Mouse (Mus musculus) layer of hippocampus, adult 6 months (tissue): ENCODE measurements around the gene Fgr. TPM values are rescaled to one million over a fixed set of nuclear protein-coding genes. Genes with fewer than 3 reads are reported as not detected.

Experiments
- long read RNA-seq, 2 experiments: library from polyadenylated mRNA; unstranded; transcript quantifications; one replicate each; pipeline ENCODE4 v2.0.0; 2019 to 2020
- polyA plus RNA-seq: library from polyadenylated mRNA; unstranded; fragments of <200 nt; fragmentation: Nextera tagmentation; gene quantifications from 2 replicates; pipeline ENCODE4 v1.2.3, GENCODE M21; 2021

Gene Fgr
- 0.05 TPM in 2 replicates for polyA plus RNA-seq
- long read RNA-seq, experiment 1, result 0 reads
- long read RNA-seq, experiment 2, result 0 reads

DNA sequence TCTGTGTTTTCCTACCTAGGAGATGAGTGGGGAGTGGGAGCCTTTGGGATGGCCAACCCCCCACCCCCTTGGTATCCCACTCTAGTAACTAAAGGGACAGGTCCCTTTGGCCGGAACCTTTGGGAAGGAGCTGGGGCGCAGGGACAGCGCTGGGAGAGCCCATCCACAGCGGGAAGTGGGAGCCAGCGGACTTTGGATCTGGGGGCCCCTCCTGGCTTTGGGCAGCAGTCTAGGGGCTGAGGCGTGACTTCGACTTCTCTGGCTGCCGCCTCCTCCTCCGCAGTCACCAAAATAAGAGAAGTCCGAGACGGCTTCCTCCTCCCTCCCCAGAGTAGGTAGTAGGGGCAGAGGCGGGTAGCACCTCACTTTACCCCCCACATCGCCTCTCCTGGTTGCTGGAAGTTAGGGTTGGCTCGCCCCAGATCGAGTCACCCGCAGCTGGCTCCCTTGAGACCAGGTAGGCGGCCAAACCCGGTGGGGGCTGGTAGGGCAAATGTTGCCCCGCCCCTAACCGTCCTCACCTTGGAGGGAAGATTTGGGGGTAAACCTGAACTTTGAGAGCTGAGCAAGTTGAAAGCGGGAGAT lies at the start of gene Fgr:
TSS of gene Fgr (plus strand) at position 282 of the 585 bp plus-strand sequence.

GRCm38 (mm10) chr4:133011028-133011820 lies 37.3 kb downstream of the Fgr start, which contains the start of gene Ahdc1:
Gene Ahdc1, plus strand, starts transcription at chr4:133011260.

Other genes with a start within 250 kb of the Fgr start
- gene Xkr8, start 241.5 kb upstream of the Fgr start, polyA plus RNA-seq, result 2.0 and 3.0 TPM in 2 replicates
- gene Smpdl3b, start 216.8 kb upstream of the Fgr start, polyA plus RNA-seq, result 2.6 and 3.6 TPM in 2 replicates
- 18.4 and 19.9 TPM in 2 replicates for gene Rpa2, start 205.8 kb upstream of the Fgr start, polyA plus RNA-seq
- gene Themis2, start 177.7 kb upstream of the Fgr start, polyA plus RNA-seq, result 0.59 and 0.72 TPM in 2 replicates
- gene Ppp1r8, start 130.9 kb upstream of the Fgr start, polyA plus RNA-seq, result 10.3 and 10.8 TPM in 2 replicates
- gene Stx12, start 89.6 kb upstream of the Fgr start, polyA plus RNA-seq, result 87.9 and 102 TPM in 2 replicates
- gene Fam76a, start 51.5 kb upstream of the Fgr start, polyA plus RNA-seq, result 32.3 and 34.6 TPM in 2 replicates
- 4.2 and 7.0 TPM in 2 replicates for gene Ahdc1, start 37.2 kb downstream of the Fgr start, polyA plus RNA-seq
- gene Wasf2, start 156.4 kb downstream of the Fgr start, polyA plus RNA-seq, result 43.2 and 45.3 TPM in 2 replicates
- gene Cd164l2, start 238.0 kb downstream of the Fgr start, polyA plus RNA-seq, result 4.8 and 5.5 TPM in 2 replicates
- gene Gpr3, start 238.4 kb downstream of the Fgr start, polyA plus RNA-seq, result 7.1 and 11.2 TPM in 2 replicates